Mouse (Mus musculus) mature B cell (primary cell): ENCODE measurements around the gene Tlk2.

Experiments
- in situ Hi-C: fragments of 300-500 bp; cut with MboI; formaldehyde crosslinking; loops from 2 replicates; pipeline ENCODE4 v1.14.3; 2019

Tlk2 gene

DNA sequence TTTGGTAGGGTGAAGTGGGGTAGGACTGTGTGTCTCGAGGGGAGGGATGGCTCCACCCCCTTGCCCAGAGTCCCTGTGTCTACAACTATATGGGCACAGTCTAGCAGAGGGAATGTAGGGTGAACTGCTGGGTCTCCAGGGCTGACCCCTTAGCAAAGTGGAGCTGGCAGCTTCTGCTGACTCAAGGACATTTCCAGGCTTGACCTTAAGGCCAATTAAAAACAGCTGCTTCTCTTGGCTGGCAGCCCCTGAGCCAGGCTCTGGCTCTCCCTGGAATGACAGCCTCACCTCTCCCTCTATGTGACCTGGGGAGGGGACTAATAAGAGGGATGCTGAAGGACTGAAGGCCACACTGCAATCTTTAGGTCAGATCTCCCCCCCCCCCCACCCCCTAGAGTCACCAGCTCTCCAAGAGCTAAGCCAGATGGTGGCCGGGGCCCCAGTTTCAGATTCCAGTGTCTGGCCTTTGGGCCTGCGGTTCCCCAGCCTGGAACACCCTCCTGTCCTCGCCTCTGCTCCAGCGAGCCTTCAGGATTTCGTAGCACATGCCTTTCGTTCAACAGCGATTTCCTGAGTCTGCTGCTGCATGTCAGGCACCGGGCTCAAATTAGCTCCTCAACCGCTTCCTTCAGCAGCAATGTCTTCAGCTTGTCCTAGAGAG lies 134.5 kb downstream of the Tlk2 start:
- in situ Hi-C loops: no loop called here

- in situ Hi-C loops: no loop called here
Measured at GRCm38 (mm10) chr11:105313633-105314014, 135.0 kb downstream of the Tlk2 start.

GRCm38 (mm10) chr11:105315296-105315695 lies 136.7 kb downstream of the Tlk2 start:
- in situ Hi-C loops: no loop called here

DNA sequence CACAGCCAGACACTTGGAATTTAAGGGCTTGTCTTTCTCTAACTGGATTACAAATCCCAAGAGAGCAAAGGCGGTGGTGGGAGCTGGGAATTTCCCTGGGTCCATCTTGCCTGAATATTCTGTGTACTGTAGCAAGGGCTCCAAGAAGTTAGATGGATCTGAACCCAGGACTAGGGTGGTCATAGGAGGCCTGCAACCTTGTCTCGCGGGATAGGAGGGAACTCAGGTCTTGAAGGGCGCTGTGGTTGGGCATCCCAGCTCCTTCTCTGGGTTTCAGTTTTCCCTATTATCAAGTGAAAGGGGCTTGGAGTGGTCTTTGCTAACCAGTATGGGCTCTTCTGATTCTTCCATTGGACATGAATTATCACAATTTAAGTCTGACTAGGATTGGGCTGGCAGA lies 137.5 kb downstream of the Tlk2 start:
- in situ Hi-C loops: no loop called here

DNA sequence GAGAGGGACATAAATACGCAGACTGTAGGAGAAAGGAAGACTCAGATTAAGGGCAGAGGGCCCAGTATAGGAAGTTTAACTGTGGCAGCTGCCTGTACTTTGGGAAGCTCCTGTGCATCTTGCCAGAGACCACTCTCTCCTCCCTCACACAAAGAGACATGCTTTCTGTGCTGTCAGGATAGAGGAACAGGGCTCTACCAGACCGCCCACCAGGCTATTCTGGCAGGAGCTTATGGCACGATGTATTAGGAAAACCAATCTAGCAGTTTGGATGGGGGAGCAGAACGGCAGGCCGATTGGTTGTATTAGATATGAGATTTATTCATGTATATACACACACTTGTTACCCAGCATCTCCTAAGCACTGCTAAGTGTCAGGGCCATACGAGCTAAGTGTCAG lies 139.2 kb downstream of the Tlk2 start:
- in situ Hi-C loops: no loop called here

GRCm38 (mm10) chr11:105321090-105321489 lies 142.5 kb downstream of the Tlk2 start:
- in situ Hi-C loops: no loop called here

GRCm38 (mm10) chr11:105323530-105323929 lies 144.9 kb downstream of the Tlk2 start:
- in situ Hi-C loops: no loop called here

DNA sequence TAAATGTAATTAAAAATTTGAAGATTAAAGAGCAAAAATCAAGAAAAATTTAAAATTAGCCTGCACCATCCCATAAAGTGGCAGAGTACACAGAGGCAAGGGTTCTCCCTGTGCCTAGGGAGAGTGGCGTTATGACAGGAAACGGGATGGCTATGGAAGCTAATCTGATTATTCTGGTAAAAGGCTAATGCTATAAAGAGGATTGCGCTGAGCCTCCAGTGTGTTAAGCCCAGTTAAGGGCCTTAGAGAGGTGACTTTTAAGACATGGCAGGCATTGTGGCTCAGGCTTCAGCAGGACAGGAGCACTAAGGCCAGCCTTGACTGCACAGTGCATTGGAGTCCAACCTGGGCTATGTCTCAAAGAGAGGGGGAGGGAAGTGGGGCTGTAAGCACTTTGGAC lies 148.5 kb downstream of the Tlk2 start:
- in situ Hi-C loops: loop anchor here (25.0 kb wide), 1 partner anchor 585 kb away; no protein-coding TSS in a partner anchor

DNA sequence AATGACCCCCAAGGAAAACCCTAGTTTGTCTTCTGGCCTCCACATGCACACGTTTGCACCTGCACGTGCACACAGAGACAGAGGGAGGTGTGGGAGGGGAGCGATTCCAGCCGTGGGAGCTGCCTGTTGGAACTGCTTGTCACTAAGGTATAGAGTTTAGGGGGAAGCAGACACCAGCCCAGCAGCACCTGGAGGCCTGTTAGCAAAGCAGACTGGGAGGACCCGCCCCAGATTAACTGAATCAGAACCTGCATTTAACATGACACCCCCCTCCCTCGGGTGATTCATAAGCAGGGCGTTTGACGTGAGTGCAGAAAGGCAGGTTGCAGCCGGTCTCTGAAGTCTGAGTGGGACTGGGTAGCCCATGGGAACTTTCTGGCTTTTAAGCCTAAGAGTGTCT lies 151.4 kb downstream of the Tlk2 start:
- in situ Hi-C loops: loop anchor here (25.0 kb wide), 1 partner anchor 582 kb away; no protein-coding TSS in a partner anchor

- in situ Hi-C loops: loop anchor here (25.0 kb wide), 1 partner anchor 581 kb away; no protein-coding TSS in a partner anchor
Measured at GRCm38 (mm10) chr11:105331129-105331528, 152.5 kb downstream of the Tlk2 start.

- in situ Hi-C loops: loop anchor here (25.0 kb wide), 1 partner anchor 581 kb away; no protein-coding TSS in a partner anchor
Measured at GRCm38 (mm10) chr11:105331732-105332131, 153.1 kb downstream of the Tlk2 start.

DNA sequence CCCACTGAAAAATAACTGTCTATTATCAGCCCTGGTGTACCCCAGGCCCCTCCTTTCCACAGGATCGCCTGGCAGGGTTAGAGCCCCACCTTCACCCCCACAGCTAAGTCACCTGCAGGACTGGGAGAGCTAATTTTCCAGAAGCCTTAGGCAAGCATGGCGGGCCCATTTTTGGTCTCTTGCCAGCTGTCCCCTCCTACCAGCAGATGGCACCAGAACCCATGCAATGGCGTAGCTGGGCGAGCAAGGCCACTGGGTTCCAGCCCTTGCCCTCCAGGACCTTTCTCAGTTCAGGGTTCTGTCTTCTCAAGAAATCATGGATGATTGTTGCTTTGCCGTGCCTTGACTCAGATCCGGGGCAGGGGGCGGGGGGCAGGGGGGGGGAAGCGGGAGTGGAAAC lies 153.9 kb downstream of the Tlk2 start:
- in situ Hi-C loops: loop anchor here (25.0 kb wide), 1 partner anchor 580 kb away; no protein-coding TSS in a partner anchor
